Mouse (Mus musculus) kidney, embryonic 16.5 days (tissue): Measurements from ENCODE around the gene Hadha. TPM values are rescaled to one million over a fixed set of nuclear protein-coding genes. Genes with fewer than 3 reads are reported as not detected.

Experiments used
- ATAC-seq: fragments of 200-750 bp; cut with Nextera tagmentation; 2 replicates; pipeline ENCODE4 v1.8.0; 2017; ENCODE audit warnings: moderate TSS enrichment; ENCODE audit not compliant: low FRiP score, low TSS enrichment
- H3K27ac ChIP-seq: fragments of 300-500 bp; sonication (generic); 2 replicates; pipeline ENCODE4 v1.5.1; 2014; ENCODE audit warnings: low read length
- H3K27me3 ChIP-seq: fragments of 300-500 bp; sonication (generic); 2 replicates; pipeline ENCODE4 v1.6.1; 2014; ENCODE audit warnings: low read length, control low read depth, mixed read lengths; ENCODE audit not compliant: insufficient read depth
- H3K36me3 ChIP-seq: fragments of 300-500 bp; sonication (generic); 2 replicates; pipeline ENCODE4 v1.6.1; 2014; ENCODE audit warnings: low read length, control low read depth, mixed read lengths; ENCODE audit not compliant: insufficient read depth
- H3K4me1 ChIP-seq: fragments of 300-500 bp; sonication (generic); 2 replicates; pipeline ENCODE4 v1.6.1; 2014; ENCODE audit warnings: low read length, control low read depth, mixed read lengths; ENCODE audit not compliant: insufficient read depth
- H3K4me2 ChIP-seq: fragments of 300-500 bp; sonication (generic); replicated peaks from 2 replicates; pipeline ENCODE4 v1.6.1; 2014; ENCODE audit warnings: low read depth, low read length
- H3K4me3 ChIP-seq: fragments of 300-500 bp; sonication (generic); 2 replicates; pipeline ENCODE4 v1.5.1; 2014; ENCODE audit warnings: mild to moderate bottlenecking, low read length
- H3K9ac ChIP-seq: fragments of 300-500 bp; sonication (generic); replicated peaks from 2 replicates; pipeline ENCODE4 v1.6.1; 2014; ENCODE audit warnings: low read length
- H3K9me3 ChIP-seq: fragments of 300-500 bp; sonication (generic); 2 replicates; pipeline ENCODE4 v1.6.1; 2016; ENCODE audit warnings: low read length, control low read depth
- WGBS: fragments of 180-500 bp; shearing (Covaris S2); extraction: QIAGEN DNeasy Blood & Tissue Kit; methylation state at CpG from one replicate; pipeline ENCODE4 v1.1.7; 2014; 5-methylcytosine and 5-hydroxymethylcytosine counted together
- microRNA counts: library from miRNA; unstranded; fragments of <30 nt; microRNA quantifications from one replicate; lab custom pipeline; 2016
- microRNA-seq: library from miRNA; unstranded; fragments of <30 nt; microRNA quantifications from one replicate; pipeline ENCODE4, GENCODE M21; 2016
- polyA plus RNA-seq: library from polyadenylated mRNA; unstranded; fragments of >200 nt; fragmentation: Nextera tagmentation; extraction: Ambion mirVana; gene quantifications from 2 replicates; pipeline ENCODE4 v1.2.1, GENCODE M21; 2015

Gene Hadha
- polyA plus RNA-seq, 1 experiment from 2014 or later = 170 TPM

- no peak for ATAC-seq
- Histone ChIP-seq H3K36me3 (no peaks in the 10 kb centered on the region), H3K9ac (no peak overlapping the region), H3K4me2 (no peak overlapping the region), H3K4me1 (no peaks in the 10 kb centered on the region), H3K4me3 (no peak overlapping the region), H3K27me3 (no peaks in the 10 kb centered on the region), H3K9me3 (no peaks in the 10 kb centered on the region), H3K27ac (no peak overlapping the region)
- 64% methylated on average over 13 of the region's 13 CpGs for WGBS
Observed at GRCm38 (mm10) chr5:30092701-30093100, 62.3 kb downstream of the Hadha start.

- peak within 1 kb of the TSS; percentile 92 for H3K27ac ChIP-seq
- peak; percentile 94 for ATAC-seq
- H3K9ac ChIP-seq = peak within 1 kb of the TSS; percentile 82
- H3K4me3 ChIP-seq = peak within 1 kb of the TSS; percentile 78
- peaks cover 16% of the 10 kb centered on the region for H3K4me1 ChIP-seq
- peak within 1 kb of the TSS; percentile 83 for H3K4me2 ChIP-seq
- H3K9me3 ChIP-seq = no peaks in the 10 kb centered on the region
- H3K27me3 ChIP-seq = no peaks in the 10 kb centered on the region
- under 1% methylated on average over 45 of the region's 45 CpGs for WGBS
- peaks cover 19% of the 10 kb centered on the region for H3K36me3 ChIP-seq
Observed at GRCm38 (mm10) chr5:30072825-30073821, 81.8 kb downstream of the Hadha start, which contains the start of gene Tyms. Tyms (minus strand) TSS chr5:30073617.

GRCm38 (mm10) chr5:30072377-30072776, 82.6 kb downstream of the Hadha start:
- H3K9ac ChIP-seq = peak overlapping the region; percentile 82
- no peak for ATAC-seq

GRCm38 (mm10) chr5:30071677-30072076, 83.3 kb downstream of the Hadha start:
- no peak overlapping the region for H3K27ac ChIP-seq
- 69% methylated on average over 6 of the region's 6 CpGs for WGBS
- H3K9me3 ChIP-seq = no peaks in the 10 kb centered on the region
- ATAC-seq = no peak
- H3K36me3 ChIP-seq = peaks cover 30% of the 10 kb centered on the region
- peak overlapping the region; percentile 78 for H3K4me3 ChIP-seq
- H3K4me2 ChIP-seq = peak overlapping the region; percentile 83
- H3K27me3 ChIP-seq = no peaks in the 10 kb centered on the region
- H3K9ac ChIP-seq = peak overlapping the region; percentile 8; the same call in 1 of the 2 replicates
- peaks cover 23% of the 10 kb centered on the region for H3K4me1 ChIP-seq

More at GRCm38 (mm10) chr5:30072377-30072776, 82.6 kb downstream of the Hadha start:
- Histone ChIP-seq H3K27me3 (no peaks in the 10 kb centered on the region), H3K9me3 (no peaks in the 10 kb centered on the region), H3K36me3 (peaks cover 26% of the 10 kb centered on the region), H3K4me2 (peak overlapping the region; percentile 83), H3K27ac (no peak overlapping the region), H3K4me1 (peaks cover 23% of the 10 kb centered on the region), H3K4me3 (peak overlapping the region; percentile 78)
- WGBS = 29% methylated on average over 3 of the region's 3 CpGs

MicroRNAs within 50 kb of the gene (microRNA counts, 519-probe panel; counts per million panel counts)
- microRNA mmu-miR-1960 (lab: Ali Mortazavi, UCI) = 1,557 counts per million, percentile 42 among the panel's probes with 10 or more counts

Small RNA genes lying within 50 kb of the gene (microRNA-seq; reads per million reads assigned to microRNA genes)
- not detected for gene Mir1960

Other genes with a start within 250 kb of the Hadha start
- 0.19 and 0.32 TPM in 2 replicates for gene Il6, start 142.0 kb downstream of the Hadha start, polyA plus RNA-seq
- 282 and 287 TPM in 2 replicates for gene Tyms, start 81.5 kb downstream of the Hadha start, polyA plus RNA-seq
- 0.52 and 0.75 TPM in 2 replicates for gene Garem2, start 50.0 kb downstream of the Hadha start, polyA plus RNA-seq
- gene 3110082J24Rik, start 49.1 kb downstream of the Hadha start, polyA plus RNA-seq = not detected in 2 replicates
- gene Hadhb, start 86 bp upstream of the Hadha start, polyA plus RNA-seq = 169 and 194 TPM in 2 replicates
- 0.15 and 0.40 TPM in 2 replicates for gene Adgrf3, start 50.6 kb upstream of the Hadha start, polyA plus RNA-seq
- gene Selenoi, start 77.4 kb upstream of the Hadha start, polyA plus RNA-seq = 14.5 and 18.2 TPM in 2 replicates
- 0.16 and 0.49 TPM in 2 replicates for gene Drc1, start 126.2 kb upstream of the Hadha start, polyA plus RNA-seq